Mouse (Mus musculus): Measurements from ENCODE around the gene Simc1. TPM values are rescaled to one million over a fixed set of nuclear protein-coding genes. Genes with fewer than 3 reads are reported as not detected.

Gene Simc1
- polyA plus RNA-seq, 1 experiment from 2014 or later, result 2.8 TPM

DNA sequence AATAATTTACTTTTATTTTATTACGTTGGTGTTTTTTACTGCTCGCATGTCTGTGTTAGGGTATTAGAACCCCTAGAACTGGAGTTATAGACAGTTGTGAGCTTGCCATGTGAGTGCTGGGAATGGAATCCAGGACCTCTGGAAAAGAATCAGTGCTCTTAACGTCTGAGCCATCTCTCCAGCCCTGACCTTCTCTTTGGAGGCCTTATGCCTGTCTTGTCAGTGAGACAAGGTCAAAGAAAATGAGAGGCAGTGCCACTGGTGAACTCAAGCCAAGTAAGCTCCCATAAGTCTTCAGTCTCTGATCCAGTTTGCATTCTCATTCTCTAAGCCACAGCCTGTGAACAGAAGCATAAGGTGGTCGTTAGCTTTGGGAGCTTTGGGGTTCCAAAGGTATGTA is 67.2 kb downstream of the Simc1 start:
- H3K4me2 ChIP-seq (replicated peaks; ENCODE audit: low read depth), result no peak overlapping the region
- no peak overlapping the region for H3K4me3 ChIP-seq (ENCODE audit: low read depth, low read length)
- no peak overlapping the region for H3K9ac ChIP-seq (ENCODE audit: low read length)
- H3K27ac ChIP-seq (replicated peaks), result no peak overlapping the region
- TF ChIP-seq EP300 (optimal IDR thresholded peaks at IDR 0.05) (no peak), CTCF (IDR thresholded peaks at IDR 0.05; ENCODE audit: low read depth) (no peak)
- peaks cover under 1% of the 10 kb centered on the region; the same call in 1 of the 2 replicates for H3K4me1 ChIP-seq (replicated peaks; ENCODE audit: control insufficient read depth, insufficient read depth)
- ATAC-seq (ENCODE audit: low FRiP score, low TSS enrichment), result no peak
- no peaks in the 10 kb centered on the region for H3K36me3 ChIP-seq (ENCODE audit: control insufficient read depth, insufficient read depth, low read length)
- H3K27me3 ChIP-seq (ENCODE audit: control insufficient read depth, insufficient read depth, low read length), result no peaks in the 10 kb centered on the region
- H3K9me3 ChIP-seq (ENCODE audit: control insufficient read depth, low read length), result no peaks in the 10 kb centered on the region
- WGBS, result 75% methylated on average over 4 of the region's 4 CpGs
- no peak for DNase-seq (ENCODE audit: low spot score)

DNA sequence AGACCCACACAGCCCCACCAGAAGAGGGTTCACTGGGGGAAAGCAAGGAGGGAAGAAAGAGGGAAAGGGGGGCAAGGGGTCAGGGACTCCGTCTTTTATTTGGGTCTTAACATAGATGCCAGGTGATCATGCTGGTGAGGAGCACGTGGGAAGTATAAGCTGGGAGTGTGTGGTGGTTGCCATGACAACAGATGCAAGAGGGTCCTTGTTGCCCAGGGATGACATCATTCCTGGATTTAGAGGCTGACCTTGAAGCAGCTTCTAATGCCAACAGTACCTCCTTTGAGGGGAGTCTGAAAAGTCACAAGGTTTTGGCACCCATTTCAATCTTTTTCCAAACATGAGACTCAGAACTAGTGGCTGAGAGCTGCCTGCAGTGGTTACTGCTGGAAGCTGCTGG is 68.1 kb downstream of the Simc1 start:
- H3K36me3 ChIP-seq (ENCODE audit: control insufficient read depth, insufficient read depth, low read length), result no peaks in the 10 kb centered on the region
- no peak for TF ChIP-seq CTCF (IDR thresholded peaks at IDR 0.05; ENCODE audit: low read depth)
- TF ChIP-seq EP300 (optimal IDR thresholded peaks at IDR 0.05), result no peak
- WGBS, result 31% methylated on average over 2 of the region's 2 CpGs
- H3K27me3 ChIP-seq (ENCODE audit: control insufficient read depth, insufficient read depth, low read length), result no peaks in the 10 kb centered on the region
- no peaks in the 10 kb centered on the region for H3K9me3 ChIP-seq (ENCODE audit: control insufficient read depth, low read length)
- DNase-seq (ENCODE audit: low spot score) (no peak), ATAC-seq (ENCODE audit: low FRiP score, low TSS enrichment) (no peak)
- no peak overlapping the region for H3K4me3 ChIP-seq (ENCODE audit: low read depth, low read length)
- H3K9ac ChIP-seq (ENCODE audit: low read length), result no peak overlapping the region
- H3K4me1 ChIP-seq (replicated peaks; ENCODE audit: control insufficient read depth, insufficient read depth), result peaks cover 4% of the 10 kb centered on the region; the same call in 1 of the 2 replicates
- no peak overlapping the region for H3K27ac ChIP-seq (replicated peaks)
- no peak overlapping the region for H3K4me2 ChIP-seq (replicated peaks; ENCODE audit: low read depth)

DNA sequence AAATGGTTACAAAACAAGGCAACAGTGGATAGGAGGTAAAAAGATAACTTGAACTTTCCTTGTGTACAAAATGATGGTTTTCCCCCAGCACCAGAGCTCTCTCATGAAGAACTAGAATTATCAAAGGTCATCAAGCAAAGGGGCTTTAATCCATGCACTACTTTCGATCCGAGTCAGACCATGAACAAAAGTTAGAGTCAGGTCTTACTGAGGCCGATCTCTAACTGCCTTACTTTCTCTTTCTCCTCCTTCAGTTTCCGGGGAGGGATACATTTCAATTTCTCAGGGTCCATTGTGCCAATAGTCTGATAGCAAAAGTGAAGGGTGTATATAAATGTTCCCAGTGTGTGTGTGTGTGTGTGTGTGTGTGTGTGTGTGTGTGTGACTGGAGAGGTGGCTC is 69.0 kb downstream of the Simc1 start:
- Histone ChIP-seq H3K9ac (ENCODE audit: low read length) (no peak overlapping the region), H3K4me1 (replicated peaks; ENCODE audit: control insufficient read depth, insufficient read depth) (peaks cover 4% of the 10 kb centered on the region; the same call in 1 of the 2 replicates), H3K4me2 (replicated peaks; ENCODE audit: low read depth) (no peak overlapping the region), H3K4me3 (ENCODE audit: low read depth, low read length) (no peak overlapping the region), H3K27me3 (ENCODE audit: control insufficient read depth, insufficient read depth, low read length) (no peaks in the 10 kb centered on the region), H3K27ac (replicated peaks) (no peak overlapping the region), H3K36me3 (ENCODE audit: control insufficient read depth, insufficient read depth, low read length) (no peaks in the 10 kb centered on the region), H3K9me3 (ENCODE audit: control insufficient read depth, low read length) (no peaks in the 10 kb centered on the region)
- DNase-seq (ENCODE audit: low spot score) (no peak), ATAC-seq (ENCODE audit: low FRiP score, low TSS enrichment) (no peak)
- WGBS, result 83% methylated on average over 4 of the region's 4 CpGs
- TF ChIP-seq CTCF (IDR thresholded peaks at IDR 0.05; ENCODE audit: low read depth), result no peak
- no peak for TF ChIP-seq EP300 (optimal IDR thresholded peaks at IDR 0.05)

DNA sequence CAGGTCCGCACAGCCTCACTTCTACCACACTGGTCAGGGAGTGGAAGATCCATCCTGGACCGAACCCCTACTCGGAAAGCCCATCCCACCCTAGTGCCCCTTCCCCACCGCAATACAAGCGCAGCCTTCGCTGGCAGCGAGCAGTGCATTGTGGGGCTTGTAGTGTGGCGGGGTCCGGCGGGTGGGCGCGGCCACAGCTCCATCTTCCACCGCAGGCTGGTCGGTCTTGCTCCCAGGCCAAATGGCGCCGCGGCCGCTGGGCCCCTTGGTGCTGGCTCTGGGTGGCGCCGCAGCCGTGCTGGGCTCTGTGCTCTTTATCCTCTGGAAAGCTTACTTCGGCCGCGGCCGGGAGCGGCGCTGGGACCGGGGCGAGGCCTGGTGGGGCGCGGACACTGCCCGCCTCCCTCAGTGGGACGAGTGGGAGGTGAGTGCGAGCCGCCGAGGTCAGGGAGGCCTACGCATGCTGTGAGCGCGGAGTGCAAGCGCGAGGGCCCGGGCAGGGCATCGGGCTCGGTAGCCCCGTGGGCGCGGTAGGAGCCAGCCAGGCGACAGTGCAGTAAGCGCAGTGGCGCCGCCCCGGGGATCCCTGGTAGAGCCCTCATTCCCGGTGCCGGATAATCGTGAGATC is 71.4 kb downstream of the Simc1 start, which contains the start of gene Arl10:
Arl10 (plus strand) TSS at position 162 of the 628 bp plus-strand sequence.
- WGBS, result under 1% methylated on average over 50 of the region's 55 CpGs
- Histone ChIP-seq H3K4me3 (ENCODE audit: low read depth, low read length) (peak within 1 kb of the TSS; percentile 92), H3K9me3 (ENCODE audit: control insufficient read depth, low read length) (no peaks in the 10 kb centered on the region), H3K36me3 (ENCODE audit: control insufficient read depth, insufficient read depth, low read length) (no peaks in the 10 kb centered on the region), H3K27ac (replicated peaks) (peak within 1 kb of the TSS; percentile 83), H3K27me3 (ENCODE audit: control insufficient read depth, insufficient read depth, low read length) (no peaks in the 10 kb centered on the region), H3K4me2 (replicated peaks; ENCODE audit: low read depth) (peak within 1 kb of the TSS; percentile 90), H3K9ac (ENCODE audit: low read length) (peak within 1 kb of the TSS; percentile 83), H3K4me1 (replicated peaks; ENCODE audit: control insufficient read depth, insufficient read depth) (peaks cover 4% of the 10 kb centered on the region; the same call in 1 of the 2 replicates)
- ATAC-seq (ENCODE audit: low FRiP score, low TSS enrichment), result peak; percentile 84
- peak; percentile 34; the same call in 1 of the 2 replicates for TF ChIP-seq CTCF (IDR thresholded peaks at IDR 0.05; ENCODE audit: low read depth)
- TF ChIP-seq EP300 (optimal IDR thresholded peaks at IDR 0.05), result no peak
- peak; percentile 81 for DNase-seq (ENCODE audit: low spot score)

DNA sequence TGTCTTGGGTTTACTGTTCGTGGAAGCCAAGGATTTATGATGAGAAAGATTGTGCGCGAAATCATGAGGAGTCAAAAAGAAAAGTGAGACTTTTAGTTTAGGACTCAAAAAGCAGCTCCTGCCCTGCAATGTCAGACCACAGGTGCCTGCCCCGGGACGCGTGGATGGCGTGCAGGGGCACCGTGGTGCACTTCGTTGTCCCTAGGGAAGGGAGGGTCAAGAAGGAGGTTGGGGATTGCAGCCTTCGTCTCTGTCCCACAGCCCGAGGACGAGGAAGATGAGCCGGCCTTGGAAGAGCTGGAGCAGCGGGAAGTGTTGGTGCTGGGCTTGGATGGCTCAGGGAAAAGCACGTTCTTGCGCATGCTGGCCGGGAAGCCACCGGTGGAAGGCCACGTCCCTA is 71.9 kb downstream of the Simc1 start:
- H3K4me3 ChIP-seq (ENCODE audit: low read depth, low read length), result peak overlapping the region; percentile 92
- peak overlapping the region; percentile 83 for H3K9ac ChIP-seq (ENCODE audit: low read length)
- TF ChIP-seq EP300 (optimal IDR thresholded peaks at IDR 0.05), result no peak
- no peak for TF ChIP-seq CTCF (IDR thresholded peaks at IDR 0.05; ENCODE audit: low read depth)
- DNase-seq (ENCODE audit: low spot score), result peak; percentile 27
- H3K9me3 ChIP-seq (ENCODE audit: control insufficient read depth, low read length), result no peaks in the 10 kb centered on the region
- H3K4me2 ChIP-seq (replicated peaks; ENCODE audit: low read depth), result peak overlapping the region; percentile 90
- peaks cover 4% of the 10 kb centered on the region; the same call in 1 of the 2 replicates for H3K4me1 ChIP-seq (replicated peaks; ENCODE audit: control insufficient read depth, insufficient read depth)
- no peaks in the 10 kb centered on the region for H3K27me3 ChIP-seq (ENCODE audit: control insufficient read depth, insufficient read depth, low read length)
- H3K36me3 ChIP-seq (ENCODE audit: control insufficient read depth, insufficient read depth, low read length), result no peaks in the 10 kb centered on the region
- peak overlapping the region; percentile 83 for H3K27ac ChIP-seq (replicated peaks)
- no peak for ATAC-seq (ENCODE audit: low FRiP score, low TSS enrichment)
- WGBS, result 1% methylated on average over 19 of the region's 19 CpGs
